Mouse (Mus musculus) gonadal fat pad, adult 2 months (tissue): ENCODE data around the gene Olfr1354. TPM values are rescaled to one million over a fixed set of nuclear protein-coding genes. Genes with fewer than 3 reads are reported as not detected.
"Not testable (repeated sequence)": the region's sequence is repeated elsewhere in the genome, so short reads cannot be mapped to it uniquely, and the experiment has no call there.

Experiments
- DNase-seq: peaks from one replicate; pipeline ENCODE4 v3.0.0-alpha.2; 2012; ENCODE audit warnings: low read depth
- polyA plus RNA-seq: library from polyadenylated mRNA; depleted of rRNA; stranded (reverse); fragments of >200 nt; gene quantifications from 2 replicates; pipeline ENCODE4 v1.2.3, GENCODE M21; 2012; rRNA removed

Olfr1354 gene
- polyA plus RNA-seq: not detected in 2 replicates

GRCm38 (mm10) chr10:78912871-78913270 lies at the start of gene Olfr1354:
Gene Olfr1354, plus strand, starts transcription at chr10:78913171.
- DNase-seq: not testable (repeated sequence)

GRCm38 (mm10) chr10:78875240-78875639 lies 37.7 kb upstream of the Olfr1354 start, which contains the start of gene Olfr1355:
Gene Olfr1355, plus strand, starts transcription at chr10:78875540.
- no peak for DNase-seq

GRCm38 (mm10) chr10:78950336-78950735 lies 37.4 kb downstream of the Olfr1354 start, which contains the start of gene Olfr8:
Gene Olfr8, plus strand, starts transcription at chr10:78950636.
- not testable (repeated sequence) for DNase-seq

GRCm38 (mm10) chr10:78963009-78963408 lies 50.0 kb downstream of the Olfr1354 start, which contains the start of gene Olfr1353:
Gene Olfr1353, plus strand, starts transcription at chr10:78963309.
- not testable (repeated sequence) for DNase-seq

Other genes starting within 250 kb of the Olfr1354 start
- gene Casp14, start 194.9 kb upstream of the Olfr1354 start, polyA plus RNA-seq: 0.11 TPM in 1 of 2 replicates, not detected in the other
- 0.05 and 0.39 TPM in 2 replicates for gene Ccdc105, start 160.1 kb upstream of the Olfr1354 start, polyA plus RNA-seq
- gene Slc1a6, start 132.7 kb upstream of the Olfr1354 start, polyA plus RNA-seq: 0.27 and 0.38 TPM in 2 replicates
- not detected in 2 replicates for gene Olfr1356, start 61.0 kb upstream of the Olfr1354 start, polyA plus RNA-seq
- not detected in 2 replicates for gene Olfr1355, start 37.6 kb upstream of the Olfr1354 start, polyA plus RNA-seq
- not detected in 2 replicates for gene Olfr8, start 37.5 kb downstream of the Olfr1354 start, polyA plus RNA-seq
- gene Olfr1353, start 50.1 kb downstream of the Olfr1354 start, polyA plus RNA-seq: not detected in 2 replicates
- gene Olfr1352, start 67.9 kb downstream of the Olfr1354 start, polyA plus RNA-seq: not detected in 2 replicates
- not detected in 2 replicates for gene Olfr1351, start 99.3 kb downstream of the Olfr1354 start, polyA plus RNA-seq
- gene Olfr57, start 115.6 kb downstream of the Olfr1354 start, polyA plus RNA-seq: not detected in 2 replicates
- gene 2610008E11Rik, start 184.4 kb downstream of the Olfr1354 start, polyA plus RNA-seq: 2.2 and 2.5 TPM in 2 replicates
- not detected in 2 replicates for gene Vmn2r80, start 235.6 kb downstream of the Olfr1354 start, polyA plus RNA-seq